Mouse (Mus musculus) lung, embryonic 15.5 days (tissue): ENCODE measurements around the gene Akap2. TPM values are rescaled to one million over a fixed set of nuclear protein-coding genes. Genes with fewer than 3 reads are reported as not detected.
"Not testable (repeated sequence)": the region's sequence is repeated elsewhere in the genome, so short reads cannot be mapped to it uniquely, and the experiment has no call there.

Experiments used
- ATAC-seq: fragments of 200-750 bp; cut with Nextera tagmentation; 2 replicates; pipeline ENCODE4 v1.8.0; 2017; ENCODE audit warnings: moderate number of reproducible peaks, borderline replicate concordance; ENCODE audit not compliant: low FRiP score, low TSS enrichment; ENCODE audit errors: extremely low read depth
- H3K27ac ChIP-seq: fragments of 300-500 bp; sonication (generic); 2 replicates; pipeline ENCODE4 v1.5.1; 2015; ENCODE audit warnings: moderate library complexity, mild to moderate bottlenecking, inconsistent platforms
- H3K27me3 ChIP-seq: fragments of 300-500 bp; sonication (generic); 2 replicates; pipeline ENCODE4 v1.6.1; 2015; ENCODE audit warnings: inconsistent platforms
- H3K36me3 ChIP-seq: fragments of 300-500 bp; sonication (generic); 2 replicates; pipeline ENCODE4 v1.6.1; 2015; ENCODE audit warnings: inconsistent platforms
- H3K4me1 ChIP-seq: fragments of 300-500 bp; sonication (generic); 2 replicates; pipeline ENCODE4 v1.6.1; 2015; ENCODE audit warnings: inconsistent platforms
- H3K4me2 ChIP-seq: fragments of 300-500 bp; sonication (generic); 2 replicates; pipeline ENCODE4 v1.6.1; 2015; ENCODE audit warnings: inconsistent platforms, mild to moderate bottlenecking, moderate library complexity
- H3K4me3 ChIP-seq: fragments of 300-500 bp; sonication (generic); 2 replicates; pipeline ENCODE4 v1.5.1; 2015; ENCODE audit warnings: mild to moderate bottlenecking, inconsistent platforms
- H3K9ac ChIP-seq: fragments of 300-500 bp; sonication (generic); 2 replicates; pipeline ENCODE4 v1.6.1; 2015; ENCODE audit warnings: inconsistent platforms
- H3K9me3 ChIP-seq: fragments of 300-500 bp; sonication (generic); 2 replicates; pipeline ENCODE4 v1.6.1; 2016; ENCODE audit warnings: inconsistent platforms
- WGBS: fragments of 180-500 bp; shearing (Covaris S2); methylation state at CpG from one replicate; pipeline ENCODE4 v1.1.7; 2015; 5-methylcytosine and 5-hydroxymethylcytosine counted together
- polyA plus RNA-seq: library from polyadenylated mRNA; unstranded; fragments of >200 nt; fragmentation: Nextera tagmentation; extraction: Ambion mirVana; gene quantifications from 2 replicates; pipeline ENCODE4 v1.2.1, GENCODE M21; 2015

Gene Akap2
- polyA plus RNA-seq, 1 experiment from 2014 or later = 47.0 TPM

DNA sequence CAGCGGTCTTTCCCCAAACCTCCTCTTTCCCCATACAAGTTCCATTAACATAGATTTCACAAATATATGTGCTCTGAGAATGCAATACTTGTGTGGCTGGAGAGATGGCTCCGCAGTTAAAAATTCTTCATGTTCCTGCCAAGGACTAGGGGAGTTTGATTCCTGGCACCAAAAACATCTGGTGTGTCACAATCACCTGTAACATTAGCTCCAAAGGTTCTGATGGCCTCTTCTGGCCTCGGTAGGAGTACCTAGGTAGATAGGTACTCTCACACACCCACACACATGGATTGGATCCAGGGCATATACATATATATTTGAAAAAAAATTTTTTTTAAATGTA, 169.4 kb downstream of the Akap2 start:
- WGBS = 92% methylated on average over 3 of the region's 3 CpGs

DNA sequence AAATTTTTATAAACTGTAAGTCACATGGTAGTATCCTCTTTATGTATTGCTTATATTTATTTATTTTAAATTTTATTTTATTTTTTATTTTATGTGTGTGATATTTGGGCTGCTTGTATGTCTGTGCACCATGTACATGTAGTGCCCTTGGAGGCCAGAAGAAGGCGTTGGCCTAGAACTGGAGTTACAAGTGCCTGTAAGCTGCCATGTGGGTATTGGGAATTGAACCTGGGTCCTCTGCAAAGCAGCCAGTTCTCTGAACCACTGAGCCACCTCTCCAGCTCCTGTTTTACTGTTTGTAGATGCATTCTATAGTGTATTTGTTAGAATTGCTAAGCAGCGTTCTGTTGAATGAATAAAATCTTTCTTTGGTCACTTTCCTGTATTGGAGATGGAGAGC, 170.8 kb downstream of the Akap2 start:
- no peak overlapping the region for H3K4me3 ChIP-seq
- H3K36me3 ChIP-seq = peaks cover 5% of the 10 kb centered on the region; the same call in 1 of the 2 replicates
- H3K27ac ChIP-seq = no peak overlapping the region
- WGBS = 89% methylated on average over 2 of the region's 2 CpGs
- no peaks in the 10 kb centered on the region for H3K27me3 ChIP-seq
- ATAC-seq = no peak
- H3K4me1 ChIP-seq = peaks cover 30% of the 10 kb centered on the region
- H3K4me2 ChIP-seq = no peak overlapping the region
- no peaks in the 10 kb centered on the region for H3K9me3 ChIP-seq
- H3K9ac ChIP-seq = no peak overlapping the region

More for the DNA sequence above, 169.4 kb downstream of the Akap2 start:
- Histone ChIP-seq H3K9me3 (no peaks in the 10 kb centered on the region), H3K27ac (no peak overlapping the region), H3K4me1 (peaks cover 33% of the 10 kb centered on the region), H3K4me3 (no peak overlapping the region), H3K4me2 (no peak overlapping the region), H3K36me3 (no peaks in the 10 kb centered on the region), H3K9ac (no peak overlapping the region), H3K27me3 (no peaks in the 10 kb centered on the region)
- ATAC-seq = no peak

DNA sequence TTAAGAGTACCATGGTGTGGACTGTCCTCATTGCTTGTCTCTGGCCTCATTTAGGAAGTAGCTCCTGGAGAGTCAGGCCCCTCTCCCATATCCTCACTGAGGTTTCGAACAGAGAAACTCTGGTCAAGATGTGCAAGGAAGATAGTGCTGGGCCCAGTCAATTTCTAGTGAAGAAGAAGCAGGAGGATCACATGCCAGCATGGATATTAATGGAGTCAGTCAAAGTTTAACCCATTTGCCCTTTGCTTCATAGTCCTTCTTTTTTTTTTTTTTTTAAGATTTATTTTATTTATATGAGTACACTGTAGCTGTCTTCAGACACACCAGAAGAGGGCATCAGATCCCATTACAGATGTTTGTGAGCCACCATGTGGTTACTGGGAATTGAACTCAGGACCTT, 171.5 kb downstream of the Akap2 start:
- not testable (repeated sequence) for H3K9ac ChIP-seq, ATAC-seq, H3K27ac ChIP-seq, H3K4me3 ChIP-seq, H3K9me3 ChIP-seq, H3K4me2 ChIP-seq, H3K27me3 ChIP-seq, H3K36me3 ChIP-seq
- H3K4me1 ChIP-seq = peaks cover 23% of the 10 kb centered on the region
- WGBS = 86% methylated on average over 1 of the region's 1 CpGs

DNA sequence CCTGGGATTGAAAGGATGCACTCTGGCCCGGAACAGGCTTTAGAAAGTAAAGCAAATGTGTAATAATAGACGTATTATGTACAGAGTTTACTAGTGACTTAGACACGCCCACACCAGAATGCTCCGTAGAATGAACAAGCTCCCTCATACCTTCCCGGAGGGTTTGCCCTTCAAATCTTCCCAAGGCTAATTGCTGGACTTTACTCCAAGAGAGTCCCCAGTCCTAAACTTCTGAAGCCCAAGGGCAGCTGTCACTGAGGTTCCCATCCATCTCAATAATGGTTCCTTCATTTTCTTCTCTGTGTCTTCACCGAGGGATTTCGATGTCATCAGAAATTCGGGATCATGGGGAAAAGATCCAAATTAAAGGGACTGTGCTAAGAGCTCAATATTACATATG, 172.3 kb downstream of the Akap2 start:
- Histone ChIP-seq H3K4me2 (no peak overlapping the region), H3K36me3 (peaks cover 7% of the 10 kb centered on the region; the same call in 1 of the 2 replicates), H3K4me1 (peaks cover 16% of the 10 kb centered on the region), H3K27me3 (no peaks in the 10 kb centered on the region), H3K4me3 (no peak overlapping the region), H3K27ac (no peak overlapping the region), H3K9ac (no peak overlapping the region), H3K9me3 (no peaks in the 10 kb centered on the region)
- WGBS = 85% methylated on average over 8 of the region's 8 CpGs
- ATAC-seq = no peak

DNA sequence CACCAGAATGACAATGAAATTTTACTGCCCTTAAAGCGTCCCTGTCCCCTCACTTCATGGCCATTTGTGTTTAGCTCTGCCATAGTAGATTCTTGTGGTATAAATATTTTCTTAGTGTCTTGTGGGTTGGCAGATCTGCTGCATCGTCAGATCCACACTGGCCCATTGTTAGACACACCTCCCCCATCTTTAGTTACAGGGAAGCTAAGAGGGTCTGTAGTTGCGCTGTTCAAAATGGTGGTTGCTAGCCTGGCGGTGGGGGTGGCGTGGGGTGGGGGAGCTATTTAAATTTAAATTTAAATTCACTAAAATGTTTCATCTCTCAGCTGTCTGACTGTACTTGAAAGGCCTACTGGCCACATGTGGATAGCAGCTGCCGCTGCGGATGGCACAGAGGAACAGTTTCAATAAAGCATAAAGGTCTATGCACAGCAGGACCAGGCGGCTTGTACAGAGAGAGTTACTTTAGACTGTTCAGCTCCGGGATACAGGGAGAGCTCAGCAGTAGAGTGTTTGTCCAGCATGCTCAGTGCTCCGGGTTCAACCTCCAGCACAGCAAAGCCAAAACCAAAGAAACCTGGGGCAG, 174.6 kb downstream of the Akap2 start:
- H3K36me3 ChIP-seq = peaks cover 9% of the 10 kb centered on the region
- 84% methylated on average over 10 of the region's 10 CpGs for WGBS
- ATAC-seq = no peak
- H3K4me1 ChIP-seq = 0 out of 2 replicates have a peak, but pooled peaks cover 4% of the 10 kb centered on the region
- H3K27ac ChIP-seq = no peak overlapping the region
- H3K27me3 ChIP-seq = no peaks in the 10 kb centered on the region
- H3K4me3 ChIP-seq = no peak overlapping the region
- H3K4me2 ChIP-seq = no peak overlapping the region
- H3K9ac ChIP-seq = no peak overlapping the region
- no peaks in the 10 kb centered on the region for H3K9me3 ChIP-seq

DNA sequence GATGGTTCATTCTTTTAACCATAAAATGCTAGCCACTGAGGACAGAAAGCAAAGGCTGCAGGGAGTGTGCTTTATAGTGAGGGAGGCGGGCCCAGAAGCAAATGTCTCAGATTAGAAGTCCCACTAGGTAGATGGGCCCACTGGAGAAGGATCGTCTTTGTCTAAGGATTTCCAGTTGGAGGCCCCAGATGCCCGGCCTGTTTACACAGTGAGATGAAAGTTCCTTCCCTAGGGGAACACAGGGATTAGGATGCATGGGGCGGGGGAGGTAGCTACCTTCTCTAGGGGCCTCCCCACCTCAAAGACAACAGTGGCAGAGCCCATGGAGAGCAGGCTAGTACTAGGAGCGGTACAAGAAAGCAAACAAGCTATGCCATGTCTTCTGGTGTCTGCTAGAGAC, 177.7 kb downstream of the Akap2 start:
- H3K9me3 ChIP-seq = no peaks in the 10 kb centered on the region
- no peak overlapping the region for H3K9ac ChIP-seq
- 47% methylated on average over 5 of the region's 5 CpGs for WGBS
- H3K27me3 ChIP-seq = no peaks in the 10 kb centered on the region
- H3K4me2 ChIP-seq = no peak overlapping the region
- H3K27ac ChIP-seq = no peak overlapping the region
- no peak overlapping the region for H3K4me3 ChIP-seq
- 0 out of 2 replicates have a peak, but pooled peaks cover 4% of the 10 kb centered on the region for H3K4me1 ChIP-seq
- peaks cover 12% of the 10 kb centered on the region for H3K36me3 ChIP-seq
- ATAC-seq = no peak

DNA sequence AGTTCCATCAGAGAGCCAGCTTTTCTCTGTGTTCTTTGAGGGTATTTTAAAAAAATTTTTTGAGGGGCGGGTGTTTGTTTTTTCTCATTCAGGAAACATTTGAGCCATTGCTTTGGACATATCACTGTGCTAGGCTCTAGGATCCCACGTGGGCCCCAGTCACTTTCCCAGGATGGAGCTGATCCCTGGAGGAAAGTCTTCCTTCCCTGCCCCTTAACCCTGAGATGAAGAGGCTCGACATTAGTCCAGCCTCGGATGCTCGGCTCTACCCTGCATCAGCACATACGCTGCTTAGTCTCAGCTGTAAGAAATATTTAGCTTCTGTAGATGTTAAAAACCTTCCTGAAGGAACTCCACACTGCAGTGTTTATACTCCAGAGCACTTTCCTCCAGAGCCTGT, 178.4 kb downstream of the Akap2 start:
- 0 out of 2 replicates have a peak, but pooled peaks cover 4% of the 10 kb centered on the region for H3K4me1 ChIP-seq
- H3K27ac ChIP-seq = no peak overlapping the region
- no peak for ATAC-seq
- no peak overlapping the region for H3K4me2 ChIP-seq
- H3K9ac ChIP-seq = no peak overlapping the region
- WGBS = 51% methylated on average over 6 of the region's 6 CpGs
- no peaks in the 10 kb centered on the region for H3K27me3 ChIP-seq
- no peak overlapping the region for H3K4me3 ChIP-seq
- H3K9me3 ChIP-seq = no peaks in the 10 kb centered on the region
- H3K36me3 ChIP-seq = peaks cover 12% of the 10 kb centered on the region

DNA sequence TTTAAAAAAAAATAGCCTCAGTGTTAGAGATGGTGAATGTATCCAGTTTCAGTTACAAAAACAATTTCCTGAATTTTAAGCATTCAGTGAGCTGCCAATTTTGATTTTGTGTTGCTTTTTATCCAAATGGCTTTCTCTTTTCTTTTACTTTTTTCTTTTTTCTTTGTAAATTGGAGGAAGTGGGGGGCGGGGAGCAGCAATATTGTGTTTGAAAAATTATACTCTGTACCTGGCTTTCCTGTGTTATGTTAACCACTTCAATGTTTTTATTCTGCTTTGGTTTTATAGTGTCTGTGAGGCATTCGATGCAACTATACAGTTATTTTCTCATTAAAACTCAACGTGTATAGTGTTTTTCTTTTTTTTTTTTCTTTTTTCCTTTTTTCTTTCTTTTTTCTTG, 179.2 kb downstream of the Akap2 start:
- 0 out of 2 replicates have a peak, but pooled peaks cover 4% of the 10 kb centered on the region for H3K4me1 ChIP-seq
- peaks cover 12% of the 10 kb centered on the region for H3K36me3 ChIP-seq
- ATAC-seq = no peak
- H3K27ac ChIP-seq = no peak overlapping the region
- 89% methylated on average over 3 of the region's 3 CpGs for WGBS
- H3K4me3 ChIP-seq = no peak overlapping the region
- no peak overlapping the region for H3K9ac ChIP-seq
- no peaks in the 10 kb centered on the region for H3K9me3 ChIP-seq
- H3K27me3 ChIP-seq = no peaks in the 10 kb centered on the region
- no peak overlapping the region for H3K4me2 ChIP-seq

DNA sequence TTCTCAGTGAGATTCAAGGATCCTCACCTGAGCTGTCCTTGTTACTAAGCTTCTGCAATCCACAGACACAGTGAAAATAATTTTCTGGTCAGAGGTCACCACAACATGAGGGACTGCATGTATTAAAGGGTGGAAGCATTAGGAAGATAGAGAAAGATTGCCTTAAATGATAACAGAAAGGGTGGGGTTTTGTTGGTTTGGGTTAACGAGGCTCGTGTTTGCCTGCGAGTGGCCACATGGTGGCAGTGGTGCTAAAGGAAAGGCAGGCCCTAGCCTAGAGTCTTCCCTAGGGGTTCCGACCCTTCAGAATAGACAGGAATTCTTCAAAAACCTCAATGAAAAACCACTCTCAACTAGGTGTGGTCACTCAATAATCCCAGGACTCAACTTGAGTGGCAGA, 183.8 kb downstream of the Akap2 start:
- H3K4me3 ChIP-seq = no peak overlapping the region
- 9% methylated on average over 4 of the region's 4 CpGs for WGBS

DNA sequence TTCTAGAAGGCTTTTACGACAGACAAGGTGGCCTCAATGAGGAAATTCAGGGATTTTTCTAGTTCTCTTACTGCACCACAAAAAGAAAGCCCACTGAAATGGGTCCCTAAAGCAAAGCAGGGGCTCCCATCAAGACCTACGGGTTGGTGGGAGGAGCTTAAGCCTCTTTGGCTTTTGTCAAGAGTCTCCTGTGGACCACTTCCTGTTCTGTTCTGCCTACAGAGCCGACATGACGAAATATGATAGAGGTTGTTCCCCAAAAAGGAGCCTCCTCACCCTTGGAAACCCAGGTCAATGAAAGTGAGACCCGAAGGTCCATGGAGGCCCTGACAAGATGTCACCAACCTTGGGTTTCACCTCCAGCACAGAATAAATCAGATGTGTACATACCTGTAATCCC, 185.2 kb downstream of the Akap2 start:
- no peak for ATAC-seq
- 81% methylated on average over 5 of the region's 5 CpGs for WGBS
- no peaks in the 10 kb centered on the region for H3K36me3 ChIP-seq
- H3K27ac ChIP-seq = no peak overlapping the region
- peaks cover 10% of the 10 kb centered on the region for H3K4me1 ChIP-seq
- H3K4me3 ChIP-seq = no peak overlapping the region
- no peaks in the 10 kb centered on the region for H3K9me3 ChIP-seq
- no peak overlapping the region for H3K4me2 ChIP-seq
- no peak overlapping the region for H3K9ac ChIP-seq
- H3K27me3 ChIP-seq = no peaks in the 10 kb centered on the region

More for the DNA sequence above, 183.8 kb downstream of the Akap2 start:
- no peaks in the 10 kb centered on the region for H3K27me3 ChIP-seq
- peaks cover 5% of the 10 kb centered on the region; the same call in 1 of the 2 replicates for H3K36me3 ChIP-seq
- H3K4me2 ChIP-seq = no peak overlapping the region
- no peaks in the 10 kb centered on the region for H3K9me3 ChIP-seq
- no peak for ATAC-seq
- no peak overlapping the region for H3K9ac ChIP-seq
- H3K4me1 ChIP-seq = peaks cover 10% of the 10 kb centered on the region
- no peak overlapping the region for H3K27ac ChIP-seq

DNA sequence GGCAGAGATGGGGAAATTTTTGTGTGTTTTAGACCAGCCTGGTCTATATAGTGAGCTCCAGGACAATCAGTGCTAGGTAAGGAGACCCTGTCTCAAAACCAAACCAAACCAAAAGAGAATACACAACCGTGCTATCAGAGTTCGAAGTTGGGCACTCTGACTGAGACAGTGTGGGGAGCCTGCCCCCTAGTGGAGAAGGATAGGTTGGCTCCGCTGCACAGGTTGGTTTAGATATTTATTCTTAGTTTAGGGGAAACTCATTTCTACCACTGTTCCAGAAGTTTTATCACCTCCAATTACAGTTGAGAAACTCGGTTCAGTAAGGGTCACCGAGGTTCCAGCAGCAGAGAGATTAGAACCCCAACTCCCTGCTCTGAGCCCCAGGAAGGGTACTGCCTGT, 186.8 kb downstream of the Akap2 start:
- peak overlapping the region; percentile 19 for H3K4me2 ChIP-seq
- H3K4me3 ChIP-seq = no peak overlapping the region
- H3K9ac ChIP-seq = no peak overlapping the region
- no peak for ATAC-seq
- no peaks in the 10 kb centered on the region for H3K36me3 ChIP-seq
- WGBS = 9% methylated on average over 5 of the region's 5 CpGs
- H3K9me3 ChIP-seq = no peaks in the 10 kb centered on the region
- H3K27ac ChIP-seq = no peak overlapping the region
- H3K27me3 ChIP-seq = no peaks in the 10 kb centered on the region
- H3K4me1 ChIP-seq = peaks cover 10% of the 10 kb centered on the region

DNA sequence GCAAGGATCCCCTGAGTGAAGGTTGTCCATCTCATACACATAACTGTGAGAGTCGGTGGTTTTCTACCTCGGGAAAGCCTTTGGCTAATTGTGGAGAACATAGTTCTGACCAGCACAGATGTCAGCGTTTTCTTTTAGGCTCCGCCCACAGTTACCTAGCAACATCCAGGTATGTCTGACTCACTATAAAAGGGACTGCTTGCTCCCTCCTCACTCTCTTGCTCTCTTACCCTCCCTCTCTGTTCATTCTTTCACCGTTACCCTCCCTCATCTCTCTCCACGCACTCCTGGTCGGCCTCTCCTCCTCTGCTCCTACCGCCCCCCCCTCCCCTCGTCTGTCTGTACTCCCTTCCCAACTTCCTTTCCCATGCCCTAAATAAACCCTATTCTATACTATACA, 187.2 kb downstream of the Akap2 start:
- 27% methylated on average over 9 of the region's 9 CpGs for WGBS
- Histone ChIP-seq H3K4me3 (no peak overlapping the region), H3K4me1 (peaks cover 10% of the 10 kb centered on the region), H3K27me3 (no peaks in the 10 kb centered on the region), H3K36me3 (no peaks in the 10 kb centered on the region), H3K9ac (no peak overlapping the region), H3K27ac (no peak overlapping the region), H3K4me2 (peak overlapping the region; percentile 19), H3K9me3 (no peaks in the 10 kb centered on the region)
- ATAC-seq = peak; percentile 35; the same call in 1 of the 2 replicates

DNA sequence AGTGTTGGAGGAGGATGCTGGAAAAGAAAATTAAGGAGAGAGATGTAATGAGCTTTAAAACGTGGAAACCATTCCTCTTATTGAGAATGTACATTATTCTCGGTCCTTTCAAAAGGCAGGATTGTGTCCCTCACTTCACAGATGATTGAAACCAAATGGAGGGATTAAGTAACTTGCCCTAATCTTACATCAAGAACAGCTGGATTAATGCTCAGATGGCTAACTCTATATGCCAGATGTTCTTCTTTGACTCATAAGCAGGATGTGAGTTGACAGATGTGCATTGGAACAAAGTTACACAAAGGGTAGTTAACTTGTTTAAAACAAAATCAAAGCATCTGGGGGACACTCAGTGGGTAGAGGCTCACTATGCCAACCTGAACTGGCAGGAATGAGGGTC, 189.3 kb downstream of the Akap2 start:
- H3K9me3 ChIP-seq = no peaks in the 10 kb centered on the region
- no peak for ATAC-seq
- no peak overlapping the region for H3K9ac ChIP-seq
- no peaks in the 10 kb centered on the region for H3K36me3 ChIP-seq
- H3K4me3 ChIP-seq = no peak overlapping the region
- WGBS = 36% methylated on average over 2 of the region's 2 CpGs
- H3K27me3 ChIP-seq = no peaks in the 10 kb centered on the region
- H3K4me2 ChIP-seq = no peak overlapping the region
- H3K4me1 ChIP-seq = peaks cover 10% of the 10 kb centered on the region
- no peak overlapping the region for H3K27ac ChIP-seq
